Mouse (Mus musculus) cerebellum, adult 9-11 months (tissue): ENCODE measurements around the gene Pnliprp2.

Experiments used
- DNase-seq: peaks from one replicate; pipeline ENCODE4 v3.0.0; 2022

The Pnliprp2 gene

GRCm38 (mm10) chr19:58805191-58805779, 45.8 kb downstream of the Pnliprp2 start:
- no peak for DNase-seq

DNA sequence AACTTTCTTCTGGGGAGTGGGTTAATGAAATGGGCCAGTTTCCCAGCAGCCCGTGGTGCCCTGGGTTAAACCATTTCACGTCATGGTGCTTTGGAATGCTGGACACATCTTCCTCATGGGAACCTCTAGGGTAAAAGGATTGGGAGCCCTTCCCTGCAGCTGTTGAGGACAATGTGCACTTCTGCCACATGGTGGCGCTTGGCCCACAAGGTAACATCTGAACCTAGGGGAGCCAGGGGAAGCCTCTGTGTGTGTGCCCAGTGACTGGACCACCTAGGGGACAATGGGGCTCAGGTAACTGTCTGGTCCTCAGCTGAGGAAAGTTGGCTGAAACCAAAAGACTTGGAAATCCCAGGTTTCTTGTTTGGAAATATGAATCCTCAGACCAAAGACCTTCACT, 46.8 kb downstream of the Pnliprp2 start:
- DNase-seq: peak; percentile 64

DNA sequence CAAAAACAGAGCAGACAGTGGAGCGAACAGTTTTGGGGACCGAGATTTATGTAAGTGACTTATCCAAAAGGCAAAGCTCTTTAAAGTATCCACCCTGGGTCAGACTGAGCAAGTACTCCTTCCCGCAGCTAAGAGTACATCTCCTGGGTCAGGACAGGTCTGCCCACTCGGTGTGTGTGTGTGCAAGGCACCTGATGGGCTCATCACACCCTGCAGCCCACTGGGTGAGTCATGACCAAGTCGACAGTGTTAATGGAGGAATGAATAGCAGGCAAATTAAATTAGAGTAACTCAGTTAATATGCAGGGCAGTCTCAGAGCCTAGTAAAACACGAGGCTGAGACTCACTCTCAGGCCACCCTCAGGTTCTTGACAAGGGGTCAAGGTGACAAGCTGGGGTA, 49.3 kb downstream of the Pnliprp2 start:
- no peak for DNase-seq

DNA sequence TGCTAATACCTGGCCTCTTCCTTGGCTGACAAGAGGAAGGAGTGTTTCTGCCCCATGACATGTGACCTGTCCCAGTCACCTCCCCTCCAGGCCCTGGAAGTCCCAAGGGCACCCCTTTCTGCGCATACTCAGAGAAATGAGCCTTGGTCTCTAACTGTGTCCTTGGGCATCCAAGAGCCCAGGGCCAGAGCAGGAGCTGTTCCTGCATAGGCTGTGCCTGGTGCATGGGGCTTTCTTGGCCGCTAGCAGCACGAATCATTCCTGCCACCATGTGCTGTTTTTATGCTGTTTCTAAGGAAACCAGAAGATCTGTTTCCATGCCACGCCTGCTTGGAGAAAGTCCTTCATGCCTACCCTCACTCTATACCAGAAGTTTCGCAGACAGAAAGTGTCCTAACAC, 51.0 kb downstream of the Pnliprp2 start:
- DNase-seq: no peak

GRCm38 (mm10) chr19:58815179-58815922, 55.8 kb downstream of the Pnliprp2 start:
- DNase-seq: no peak

DNA sequence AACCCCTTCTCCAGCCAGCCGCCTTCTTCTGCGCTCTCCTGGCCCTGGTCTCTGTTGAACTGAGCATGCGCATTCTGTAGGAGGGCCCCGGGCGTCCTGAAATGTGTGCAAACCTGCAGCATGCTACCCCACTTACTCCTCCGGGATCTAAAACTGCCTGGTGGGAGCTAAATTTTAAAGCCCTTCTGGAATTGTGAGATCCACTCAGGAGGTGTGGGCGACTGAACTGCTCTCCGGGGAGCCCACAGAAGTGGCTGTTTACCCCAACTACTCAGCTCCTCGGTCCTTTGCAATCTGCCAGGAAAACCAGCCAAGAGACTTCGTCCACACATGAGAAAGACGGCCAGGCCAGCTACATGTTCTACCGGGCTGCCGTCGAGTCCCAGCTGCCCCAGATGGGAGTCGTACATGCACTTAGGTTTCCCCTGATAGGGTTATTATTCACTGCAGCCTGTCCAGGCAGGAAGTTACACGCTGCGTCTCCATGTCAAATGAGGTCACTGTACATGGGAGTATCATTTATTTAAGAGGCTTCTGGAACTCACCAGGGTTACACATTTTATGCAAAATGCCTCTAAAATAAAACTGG, 57.0 kb downstream of the Pnliprp2 start:
- DNase-seq: no peak

- DNase-seq: no peak
These were observed 57.9 kb downstream of the Pnliprp2 start for GRCm38 (mm10) chr19:58817398-58817797.

- no peak for DNase-seq
These were observed 59.3 kb downstream of the Pnliprp2 start for GRCm38 (mm10) chr19:58818571-58819415.

- DNase-seq: peak; percentile 96
These were observed 63.1 kb downstream of the Pnliprp2 start for GRCm38 (mm10) chr19:58822454-58823200.

DNA sequence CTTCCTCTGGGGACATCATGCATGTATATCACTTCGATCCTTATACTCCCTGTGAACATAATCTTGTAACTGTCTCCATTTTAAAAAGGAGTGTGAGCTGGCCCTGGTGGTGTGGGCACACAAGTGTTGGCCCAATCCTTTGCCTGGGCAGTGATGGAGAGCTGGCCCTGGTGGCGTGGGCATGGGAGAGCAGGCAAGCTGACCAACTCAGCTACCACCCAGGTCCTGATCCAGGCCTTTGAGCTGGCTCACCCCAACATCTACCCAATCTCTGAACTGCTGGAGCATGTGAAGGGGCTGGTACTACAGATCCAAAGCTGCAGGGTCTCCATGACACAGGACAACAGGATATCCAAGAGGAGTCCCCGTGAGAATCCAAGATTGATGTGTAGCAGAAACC, 63.8 kb downstream of the Pnliprp2 start:
- DNase-seq: peak; percentile 45

DNA sequence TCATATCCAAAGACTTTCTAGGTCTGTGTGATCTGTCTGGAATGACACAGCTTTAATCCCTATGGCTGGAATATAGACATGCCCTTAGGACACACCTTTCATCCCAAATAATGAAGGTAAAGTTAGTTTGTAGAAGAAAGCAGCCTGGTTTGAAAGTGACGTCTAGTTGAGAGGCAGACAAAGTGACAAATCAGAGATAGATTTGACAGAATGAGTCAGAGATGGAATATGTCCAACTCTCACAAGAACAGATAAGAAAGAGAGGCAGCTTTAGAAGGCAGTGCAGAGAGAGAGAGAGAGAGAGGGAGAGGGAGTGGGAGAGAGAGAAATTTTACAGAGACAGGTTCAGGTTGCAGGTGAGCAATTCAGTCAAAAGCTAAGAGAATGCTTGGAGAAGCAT, 64.8 kb downstream of the Pnliprp2 start:
- DNase-seq: no peak
